Mouse (Mus musculus) cerebellum, adult 2 months (tissue): Measurements from ENCODE around the gene Erc2.

Source experiments
- CTCF ChIP-seq: fragments of 200-500 bp; IDR thresholded peaks from 2 replicates; pipeline ENCODE4 v1.5.1; 2011; ENCODE audit warnings: low read depth, mild to moderate bottlenecking, control low read depth, low read length, moderate library complexity, borderline replicate concordance; ENCODE audit not compliant: insufficient read depth
- POLR2A ChIP-seq: fragments of 200-500 bp; IDR thresholded peaks from 2 replicates; pipeline ENCODE4 v1.6.1; 2011; ENCODE audit warnings: low read length, control low read depth, borderline replicate concordance; ENCODE audit not compliant: insufficient read depth

GRCm38 (mm10) chr14:27668151-27668550 lies 45.9 kb downstream of the Erc2 start:
- TF ChIP-seq CTCF (no peak), POLR2A (no peak)
